Mouse (Mus musculus): Measurements from ENCODE around the gene Srrm4. TPM values are rescaled to one million over a fixed set of nuclear protein-coding genes. Genes with fewer than 3 reads are reported as not detected.
"Not testable (repeated sequence)": the region's sequence is repeated elsewhere in the genome, so short reads cannot be mapped to it uniquely, and the experiment has no call there.

The Srrm4 gene
- polyA plus RNA-seq, 1 experiment from 2014 or later, result 20.7 TPM

DNA sequence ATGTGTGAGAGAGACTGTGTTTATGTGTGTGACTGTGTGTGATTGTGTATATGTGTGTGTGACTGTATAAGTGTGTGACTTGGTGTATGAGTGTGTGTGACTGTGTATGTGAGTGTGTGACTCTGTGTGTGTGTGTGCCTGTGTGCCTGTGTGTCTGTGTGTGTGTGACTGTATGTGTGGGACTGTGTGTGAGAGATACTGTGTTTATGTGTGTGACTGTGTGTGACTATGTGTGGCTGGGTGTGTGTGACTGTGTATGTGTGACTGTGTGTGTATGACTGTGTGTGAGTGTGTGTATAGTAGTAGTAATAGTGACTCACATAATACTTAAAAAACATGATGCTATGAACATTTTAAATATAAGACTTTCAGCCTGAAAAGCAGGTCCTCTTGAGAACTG lies 155.5 kb downstream of the Srrm4 start:
- no peaks in the 10 kb centered on the region for H3K9me3 ChIP-seq (ENCODE audit: control insufficient read depth, low read length)
- H3K4me1 ChIP-seq (ENCODE audit: control insufficient read depth, insufficient read depth, low read length), result no peaks in the 10 kb centered on the region
- H3K4me2 ChIP-seq (ENCODE audit: low read depth), result no peak overlapping the region
- no peak overlapping the region for H3K27ac ChIP-seq (ENCODE audit: low read depth, low read length)
- H3K36me3 ChIP-seq (ENCODE audit: control insufficient read depth, insufficient read depth, low read length), result no peaks in the 10 kb centered on the region
- ATAC-seq (ENCODE audit: insufficient read depth, low FRiP score, low TSS enrichment) (no peak), DNase-seq (ENCODE audit: low spot score) (no peak)
- no peak overlapping the region for H3K9ac ChIP-seq (ENCODE audit: low read length)
- no peaks in the 10 kb centered on the region for H3K27me3 ChIP-seq (ENCODE audit: control insufficient read depth, insufficient read depth, low read length)
- no peak overlapping the region for H3K4me3 ChIP-seq (ENCODE audit: low read depth, low read length)

DNA sequence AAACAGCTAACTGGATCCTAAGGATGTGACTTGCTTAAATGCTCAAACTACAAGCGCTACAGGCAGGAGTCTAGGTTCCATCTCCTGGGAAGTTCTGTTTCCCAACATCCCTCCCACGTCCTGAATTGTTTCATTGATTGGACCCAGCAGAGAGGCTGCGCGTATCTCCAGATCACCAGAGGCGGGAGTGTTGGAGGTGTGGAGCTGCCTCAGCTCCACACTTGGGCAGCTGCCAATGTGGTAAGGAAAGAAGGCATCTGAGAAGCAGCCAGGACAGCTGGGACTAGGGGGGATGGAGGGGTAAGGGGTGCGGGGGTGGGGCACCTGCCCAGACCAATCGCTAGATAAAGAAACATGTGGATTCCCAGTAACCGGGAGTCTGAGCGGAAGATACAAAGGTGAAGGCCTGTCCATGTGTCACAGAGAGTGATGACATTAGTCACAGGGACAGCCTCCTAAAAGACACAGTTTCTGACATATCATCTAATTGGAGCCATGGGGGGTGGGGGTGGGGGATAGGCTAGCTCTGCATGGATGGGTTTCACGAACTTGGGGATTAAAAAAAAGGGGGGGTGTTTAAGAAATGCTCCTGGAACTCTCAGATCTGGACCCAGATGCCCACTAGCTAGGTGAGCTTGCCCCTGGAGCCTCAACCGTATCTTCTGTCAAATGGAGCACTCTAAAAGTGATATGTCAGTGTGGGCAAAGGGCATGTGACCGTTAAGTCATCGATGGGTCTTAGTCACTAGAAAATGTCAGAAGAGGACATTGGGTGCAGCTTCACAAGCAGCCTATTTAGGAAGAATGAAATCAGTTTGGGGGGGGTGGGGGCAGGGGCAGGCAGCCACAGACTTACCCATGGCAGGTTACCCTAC lies 156.4 kb downstream of the Srrm4 start:
- Histone ChIP-seq H3K27me3 (ENCODE audit: control insufficient read depth, insufficient read depth, low read length) (no peaks in the 10 kb centered on the region), H3K4me3 (ENCODE audit: low read depth, low read length) (no peak overlapping the region), H3K4me1 (ENCODE audit: control insufficient read depth, insufficient read depth, low read length) (no peaks in the 10 kb centered on the region), H3K4me2 (ENCODE audit: low read depth) (no peak overlapping the region), H3K27ac (ENCODE audit: low read depth, low read length) (no peak overlapping the region), H3K9me3 (ENCODE audit: control insufficient read depth, low read length) (no peaks in the 10 kb centered on the region), H3K36me3 (ENCODE audit: control insufficient read depth, insufficient read depth, low read length) (no peaks in the 10 kb centered on the region), H3K9ac (ENCODE audit: low read length) (no peak overlapping the region)
- ATAC-seq (ENCODE audit: insufficient read depth, low FRiP score, low TSS enrichment) (no peak), DNase-seq (ENCODE audit: low spot score) (no peak)
- 71% methylated on average over 13 of the region's 13 CpGs for WGBS

DNA sequence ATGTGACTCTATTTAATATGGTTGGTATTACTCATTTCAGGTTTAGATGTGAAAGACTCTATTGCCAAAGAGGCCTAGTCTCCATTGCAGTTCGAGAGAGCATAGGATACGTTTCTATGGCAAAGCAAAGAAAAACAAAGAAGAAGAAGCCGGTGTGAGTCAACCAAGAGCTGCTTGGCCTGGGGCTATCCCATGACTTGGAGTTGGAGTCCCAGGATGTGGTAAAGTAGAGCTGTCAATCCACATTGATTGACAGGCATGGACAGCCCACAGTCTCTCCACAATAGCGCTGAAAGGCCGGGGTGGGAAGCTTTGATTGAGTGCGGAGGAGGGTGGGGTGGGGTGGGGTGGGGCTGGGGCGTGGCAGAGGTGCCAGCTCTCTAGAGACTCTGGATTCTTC lies 158.7 kb downstream of the Srrm4 start:
- Histone ChIP-seq H3K4me1 (ENCODE audit: control insufficient read depth, insufficient read depth, low read length) (no peaks in the 10 kb centered on the region), H3K36me3 (ENCODE audit: control insufficient read depth, insufficient read depth, low read length) (no peaks in the 10 kb centered on the region), H3K9me3 (ENCODE audit: control insufficient read depth, low read length) (no peaks in the 10 kb centered on the region), H3K27ac (ENCODE audit: low read depth, low read length) (no peak overlapping the region), H3K27me3 (ENCODE audit: control insufficient read depth, insufficient read depth, low read length) (no peaks in the 10 kb centered on the region), H3K9ac (ENCODE audit: low read length) (no peak overlapping the region), H3K4me3 (ENCODE audit: low read depth, low read length) (no peak overlapping the region), H3K4me2 (ENCODE audit: low read depth) (no peak overlapping the region)
- 53% methylated on average over 7 of the region's 7 CpGs for WGBS
- DNase-seq (ENCODE audit: low spot score), result no peak
- ATAC-seq (ENCODE audit: insufficient read depth, low FRiP score, low TSS enrichment), result no peak

DNA sequence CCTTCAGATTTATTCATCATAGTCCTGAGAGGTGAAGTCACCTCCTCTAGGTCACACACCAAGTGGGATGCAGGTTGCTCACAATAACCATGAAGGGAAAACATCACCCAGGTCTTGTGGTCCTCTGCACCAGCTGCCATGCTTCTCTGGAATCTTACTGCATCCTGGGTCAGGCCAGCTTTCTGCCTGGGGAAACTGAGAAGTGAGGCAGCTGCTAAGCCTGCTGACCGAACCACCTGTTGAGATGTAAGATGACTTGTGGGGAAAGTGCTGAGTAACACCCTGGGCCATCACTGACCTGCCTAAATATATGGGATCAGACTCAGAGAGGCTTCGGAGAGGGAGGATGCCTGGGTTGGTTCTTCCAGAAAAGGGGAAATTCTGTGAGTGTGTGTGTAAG lies 164.9 kb downstream of the Srrm4 start:
- WGBS, result 79% methylated on average over 2 of the region's 2 CpGs
- ATAC-seq (ENCODE audit: insufficient read depth, low FRiP score, low TSS enrichment), result no peak
- peaks cover 11% of the 10 kb centered on the region for H3K4me1 ChIP-seq (ENCODE audit: control insufficient read depth, insufficient read depth, low read length)

DNA sequence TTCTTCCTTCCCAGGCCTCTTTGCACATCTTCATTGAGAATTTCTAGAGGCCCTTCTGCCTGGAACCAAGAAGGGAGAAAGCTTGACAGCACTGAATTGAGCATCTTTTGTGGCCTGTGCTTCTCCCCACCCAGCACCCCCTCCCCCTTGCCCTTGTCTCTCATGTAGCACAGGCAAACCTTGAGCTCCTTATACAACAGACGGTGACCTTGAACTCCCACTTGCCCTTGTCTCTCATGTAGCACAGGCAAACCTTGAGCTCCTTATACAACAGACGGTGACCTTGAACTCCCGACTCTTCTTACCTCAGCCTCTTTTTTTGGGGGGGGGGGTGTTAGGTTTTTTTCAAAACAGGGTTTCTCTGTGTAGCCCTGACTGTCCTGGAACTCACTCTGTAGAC lies 165.9 kb downstream of the Srrm4 start:
- not testable (repeated sequence) for DNase-seq (ENCODE audit: low spot score); H3K9ac ChIP-seq (ENCODE audit: low read length)

More for the DNA sequence above, 164.9 kb downstream of the Srrm4 start:
- Histone ChIP-seq H3K36me3 (ENCODE audit: control insufficient read depth, insufficient read depth, low read length) (no peaks in the 10 kb centered on the region), H3K27ac (ENCODE audit: low read depth, low read length) (no peak overlapping the region), H3K9me3 (ENCODE audit: control insufficient read depth, low read length) (no peaks in the 10 kb centered on the region), H3K4me2 (ENCODE audit: low read depth) (no peak overlapping the region), H3K9ac (ENCODE audit: low read length) (no peak overlapping the region), H3K27me3 (ENCODE audit: control insufficient read depth, insufficient read depth, low read length) (no peaks in the 10 kb centered on the region), H3K4me3 (ENCODE audit: low read depth, low read length) (no peak overlapping the region)
- DNase-seq (ENCODE audit: low spot score), result no peak

DNA sequence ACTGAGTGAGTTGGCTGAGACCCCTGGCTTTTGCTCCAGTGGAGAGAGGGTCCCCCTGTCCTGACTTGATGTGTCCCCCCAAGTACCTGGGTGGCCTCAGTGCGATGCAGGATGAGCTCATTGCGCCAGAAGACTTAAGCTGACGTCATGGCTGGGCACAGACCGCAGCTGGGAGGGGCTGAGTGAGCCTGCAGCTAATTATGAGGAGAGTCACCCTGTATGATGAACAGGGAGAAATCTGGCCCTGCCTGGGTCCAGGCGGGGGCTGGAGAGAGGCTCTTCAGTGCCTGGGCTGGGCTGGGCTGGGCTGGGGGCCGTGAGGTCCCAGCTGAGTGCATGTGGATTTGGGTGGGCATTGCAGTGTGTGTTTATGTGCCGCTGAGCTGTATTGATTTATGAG lies 166.3 kb downstream of the Srrm4 start:
- DNase-seq (ENCODE audit: low spot score) (no peak), ATAC-seq (ENCODE audit: insufficient read depth, low FRiP score, low TSS enrichment) (no peak)
- Histone ChIP-seq H3K4me1 (ENCODE audit: control insufficient read depth, insufficient read depth, low read length) (peaks cover 11% of the 10 kb centered on the region), H3K4me3 (ENCODE audit: low read depth, low read length) (no peak overlapping the region), H3K27me3 (ENCODE audit: control insufficient read depth, insufficient read depth, low read length) (no peaks in the 10 kb centered on the region), H3K9me3 (ENCODE audit: control insufficient read depth, low read length) (no peaks in the 10 kb centered on the region), H3K9ac (ENCODE audit: low read length) (no peak overlapping the region), H3K27ac (ENCODE audit: low read depth, low read length) (no peak overlapping the region), H3K36me3 (ENCODE audit: control insufficient read depth, insufficient read depth, low read length) (no peaks in the 10 kb centered on the region), H3K4me2 (ENCODE audit: low read depth) (no peak overlapping the region)
- WGBS, result 64% methylated on average over 7 of the region's 7 CpGs

More for the DNA sequence above, 165.9 kb downstream of the Srrm4 start:
- WGBS, result 81% methylated on average over 3 of the region's 3 CpGs
- not testable (repeated sequence) for H3K27me3 ChIP-seq (ENCODE audit: control insufficient read depth, insufficient read depth, low read length); H3K9me3 ChIP-seq (ENCODE audit: control insufficient read depth, low read length); H3K4me3 ChIP-seq (ENCODE audit: low read depth, low read length); H3K4me2 ChIP-seq (ENCODE audit: low read depth); H3K36me3 ChIP-seq (ENCODE audit: control insufficient read depth, insufficient read depth, low read length); ATAC-seq (ENCODE audit: insufficient read depth, low FRiP score, low TSS enrichment); H3K27ac ChIP-seq (ENCODE audit: low read depth, low read length)
- peaks cover 11% of the 10 kb centered on the region for H3K4me1 ChIP-seq (ENCODE audit: control insufficient read depth, insufficient read depth, low read length)

DNA sequence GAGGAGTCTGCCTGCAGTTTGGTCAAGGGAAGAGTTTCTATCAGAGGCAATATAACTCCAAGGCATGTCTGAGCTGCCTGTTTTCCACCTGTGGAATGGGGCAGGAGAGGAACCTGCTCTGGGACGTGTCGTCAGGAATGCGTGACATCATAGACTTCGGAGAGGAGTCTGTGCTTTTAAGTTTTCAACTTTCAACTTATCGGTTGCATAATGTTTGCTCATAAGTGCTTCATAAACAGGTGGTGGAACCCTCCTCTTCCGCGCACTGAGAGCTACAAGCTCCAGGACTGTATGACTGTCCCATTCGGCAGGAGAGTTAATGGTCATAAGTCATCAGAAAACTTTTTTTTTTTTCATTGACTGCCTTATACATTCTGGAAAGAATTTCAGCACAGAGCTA lies 167.9 kb downstream of the Srrm4 start:
- Histone ChIP-seq H3K4me2 (ENCODE audit: low read depth) (no peak overlapping the region), H3K4me1 (ENCODE audit: control insufficient read depth, insufficient read depth, low read length) (peaks cover 11% of the 10 kb centered on the region), H3K27ac (ENCODE audit: low read depth, low read length) (no peak overlapping the region), H3K27me3 (ENCODE audit: control insufficient read depth, insufficient read depth, low read length) (no peaks in the 10 kb centered on the region), H3K9ac (ENCODE audit: low read length) (no peak overlapping the region), H3K9me3 (ENCODE audit: control insufficient read depth, low read length) (no peaks in the 10 kb centered on the region), H3K4me3 (ENCODE audit: low read depth, low read length) (no peak overlapping the region), H3K36me3 (ENCODE audit: control insufficient read depth, insufficient read depth, low read length) (no peaks in the 10 kb centered on the region)
- WGBS, result 82% methylated on average over 8 of the region's 8 CpGs
- DNase-seq (ENCODE audit: low spot score), result no peak
- ATAC-seq (ENCODE audit: insufficient read depth, low FRiP score, low TSS enrichment), result no peak

- under 1% methylated on average over 18 of the region's 20 CpGs for WGBS
- Histone ChIP-seq H3K36me3 (ENCODE audit: control insufficient read depth, insufficient read depth, low read length) (no peaks in the 10 kb centered on the region), H3K9me3 (ENCODE audit: control insufficient read depth, low read length) (no peaks in the 10 kb centered on the region), H3K9ac (ENCODE audit: low read length) (peak within 1 kb of the TSS; percentile 50), H3K4me1 (ENCODE audit: control insufficient read depth, insufficient read depth, low read length) (peaks cover 11% of the 10 kb centered on the region), H3K27me3 (ENCODE audit: control insufficient read depth, insufficient read depth, low read length) (no peaks in the 10 kb centered on the region), H3K27ac (ENCODE audit: low read depth, low read length) (no peak within 1 kb of the TSS), H3K4me3 (ENCODE audit: low read depth, low read length) (peak within 1 kb of the TSS; percentile 25), H3K4me2 (ENCODE audit: low read depth) (peak within 1 kb of the TSS; percentile 58)
- no peak for ATAC-seq (ENCODE audit: insufficient read depth, low FRiP score, low TSS enrichment)
- peak; percentile 63 for DNase-seq (ENCODE audit: low spot score)
Observed at GRCm38 (mm10) chr5:116422699-116423201, 168.9 kb downstream of the Srrm4 start, which contains the start of gene Hspb8. TSS of gene Hspb8 (minus strand) at chr5:116422864.
